Mouse (Mus musculus): Measurements from ENCODE around the gene Kif11. TPM values are rescaled to one million over a fixed set of nuclear protein-coding genes. Genes with fewer than 3 reads are reported as not detected.

The Kif11 gene
- polyA plus RNA-seq (2012; rRNA removed) = 0.85 and 1.2 TPM in 2 replicates

DNA sequence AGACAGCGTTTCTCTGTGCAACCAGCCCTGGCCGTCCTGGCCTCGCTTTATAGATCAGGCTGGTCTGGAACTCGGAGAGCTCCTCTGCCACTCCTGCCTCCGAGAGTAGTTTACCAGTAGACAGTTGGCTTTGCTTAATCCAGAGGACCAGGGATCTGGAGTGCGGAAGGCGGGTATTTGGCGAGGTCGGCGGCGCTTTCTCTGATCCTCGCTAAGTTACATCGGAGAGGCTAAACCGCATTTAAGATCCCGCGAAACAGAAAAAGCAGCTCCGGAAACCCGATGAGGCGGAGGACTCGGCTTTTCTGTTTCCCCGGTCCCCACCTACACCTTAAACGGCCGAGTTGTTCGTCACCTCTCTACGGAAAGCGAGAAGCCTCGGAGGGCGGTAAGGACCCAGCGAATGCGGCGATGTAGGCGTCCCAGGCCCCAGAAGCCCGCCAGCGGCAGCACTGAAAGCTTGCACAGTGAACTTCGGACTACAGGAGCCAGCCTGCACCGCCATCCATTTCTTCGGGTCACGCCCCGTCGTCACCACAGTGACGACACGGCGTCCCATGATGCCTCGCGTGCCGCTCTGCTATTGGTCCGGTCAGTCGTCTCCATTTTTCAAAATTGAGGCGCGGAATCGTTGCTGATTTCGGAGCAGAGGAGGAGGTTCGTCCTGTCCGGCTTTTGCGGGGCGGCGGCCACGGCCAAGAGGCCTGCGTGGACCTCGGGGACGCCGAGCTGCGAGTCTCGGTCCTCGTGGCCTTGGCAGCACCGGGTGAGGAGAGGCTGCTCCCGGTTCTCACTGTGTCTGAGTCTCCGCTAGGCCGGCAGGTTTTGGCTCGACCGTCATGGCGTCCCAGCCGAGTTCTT lies at the start of gene Kif11:
Gene Kif11 (plus strand): TSS at position 649 of the 861 bp plus-strand sequence.
- H3K27ac ChIP-seq (ENCODE audit: insufficient read depth, low read length) = peak within 1 kb of the TSS; percentile 69
- H3K4me1 ChIP-seq (ENCODE audit: control insufficient read depth, insufficient read depth, low read length) = no peaks in the 10 kb centered on the region; the same call in 1 of the 2 replicates
- TF ChIP-seq POLR2A (IDR thresholded peaks at IDR 0.05; ENCODE audit: extremely low read depth, insufficient read depth, low read length) = peak; percentile 92
- no peak for TF ChIP-seq CTCF (IDR thresholded peaks at IDR 0.05; ENCODE audit: extremely low read depth, insufficient read depth, low read length)

DNA sequence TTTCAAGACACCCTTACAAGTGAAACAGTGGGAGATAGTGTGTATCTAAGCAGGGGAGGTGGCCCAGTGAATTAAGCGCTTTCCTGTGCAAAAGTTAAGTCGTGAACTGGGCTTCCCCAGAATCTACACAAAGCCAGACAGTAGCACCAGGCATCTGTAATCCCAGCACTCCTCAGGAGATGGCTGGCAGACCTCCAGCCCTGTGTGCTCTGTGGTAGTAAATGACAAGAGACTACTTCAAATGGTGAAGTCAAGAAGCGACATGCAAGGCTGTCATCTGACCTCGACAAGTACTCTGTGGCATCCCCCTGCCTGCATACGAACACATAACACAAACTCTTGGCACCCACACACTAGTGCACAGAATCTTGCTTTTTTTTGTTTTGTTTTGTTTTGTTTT lies 49.0 kb upstream of the Kif11 start:
- TF ChIP-seq CTCF (IDR thresholded peaks at IDR 0.05; ENCODE audit: extremely low read depth, insufficient read depth, low read length) (no peak), POLR2A (IDR thresholded peaks at IDR 0.05; ENCODE audit: extremely low read depth, insufficient read depth, low read length) (no peak)
- H3K4me3 ChIP-seq (ENCODE audit: insufficient read depth, low read length) = no peak overlapping the region
- H3K4me1 ChIP-seq (ENCODE audit: control insufficient read depth, insufficient read depth, low read length) = no peaks in the 10 kb centered on the region; the same call in 1 of the 2 replicates
- no peak overlapping the region for H3K27ac ChIP-seq (ENCODE audit: insufficient read depth, low read length)

More for the DNA sequence above, at the start of gene Kif11:
- peak within 1 kb of the TSS; percentile 78 for H3K4me3 ChIP-seq (ENCODE audit: insufficient read depth, low read length)

DNA sequence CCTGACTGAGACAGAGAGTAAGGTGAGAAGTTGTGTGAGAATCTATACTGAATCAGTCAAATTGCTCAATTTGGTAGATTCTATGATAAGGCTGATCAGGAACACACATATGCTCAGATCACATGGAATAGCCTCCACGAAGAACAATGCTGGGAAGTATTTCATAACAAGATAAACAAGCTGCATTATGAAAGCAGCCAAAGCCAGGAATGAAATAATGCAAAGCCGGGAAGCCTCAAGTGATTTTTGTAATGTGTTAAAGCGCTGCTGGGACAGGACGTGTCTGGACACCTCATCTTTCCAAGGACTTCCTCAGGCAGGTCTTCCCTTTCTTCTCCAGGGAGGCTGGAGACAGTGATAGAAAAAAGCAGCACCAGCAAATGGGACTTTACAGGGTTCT lies 43.5 kb upstream of the Kif11 start:
- Histone ChIP-seq H3K4me1 (ENCODE audit: control insufficient read depth, insufficient read depth, low read length) (peaks cover 2% of the 10 kb centered on the region; the same call in 1 of the 2 replicates), H3K4me3 (ENCODE audit: insufficient read depth, low read length) (no peak overlapping the region), H3K27ac (ENCODE audit: insufficient read depth, low read length) (no peak overlapping the region)
- TF ChIP-seq POLR2A (IDR thresholded peaks at IDR 0.05; ENCODE audit: extremely low read depth, insufficient read depth, low read length) (no peak), CTCF (IDR thresholded peaks at IDR 0.05; ENCODE audit: extremely low read depth, insufficient read depth, low read length) (no peak)

GRCm38 (mm10) chr19:37333357-37333756 lies 42.8 kb upstream of the Kif11 start:
- Histone ChIP-seq H3K4me3 (ENCODE audit: insufficient read depth, low read length) (no peak overlapping the region), H3K4me1 (ENCODE audit: control insufficient read depth, insufficient read depth, low read length) (peaks cover 2% of the 10 kb centered on the region; the same call in 1 of the 2 replicates), H3K27ac (ENCODE audit: insufficient read depth, low read length) (no peak overlapping the region)
- TF ChIP-seq POLR2A (IDR thresholded peaks at IDR 0.05; ENCODE audit: extremely low read depth, insufficient read depth, low read length) (no peak), CTCF (IDR thresholded peaks at IDR 0.05; ENCODE audit: extremely low read depth, insufficient read depth, low read length) (no peak)

- no peak overlapping the region for H3K4me3 ChIP-seq (ENCODE audit: insufficient read depth, low read length)
- H3K4me1 ChIP-seq (ENCODE audit: control insufficient read depth, insufficient read depth, low read length) = peaks cover 2% of the 10 kb centered on the region; the same call in 1 of the 2 replicates
- no peak overlapping the region for H3K27ac ChIP-seq (ENCODE audit: insufficient read depth, low read length)
- TF ChIP-seq CTCF (IDR thresholded peaks at IDR 0.05; ENCODE audit: extremely low read depth, insufficient read depth, low read length) = no peak
- TF ChIP-seq POLR2A (IDR thresholded peaks at IDR 0.05; ENCODE audit: extremely low read depth, insufficient read depth, low read length) = no peak
These were observed 40.8 kb upstream of the Kif11 start for GRCm38 (mm10) chr19:37335392-37335791.

DNA sequence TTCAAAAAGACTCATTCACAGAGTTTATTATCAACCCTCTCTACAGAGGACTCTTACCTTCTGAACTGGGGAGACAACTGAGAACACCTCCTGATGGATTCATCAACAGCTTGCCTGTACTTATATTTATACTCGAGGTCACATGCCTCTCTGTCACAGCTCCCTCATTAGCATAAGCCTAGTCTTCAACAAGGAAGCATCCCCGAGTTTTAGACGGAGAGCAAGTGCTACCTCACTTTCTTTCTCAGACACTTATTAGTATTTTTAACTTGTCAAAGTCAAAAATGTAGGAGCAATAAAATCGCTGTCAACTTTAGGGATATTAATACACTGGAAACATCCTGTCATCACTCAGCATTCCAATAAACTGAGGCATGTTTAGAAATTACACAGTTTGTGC lies 38.5 kb upstream of the Kif11 start, which contains the start of gene Ide:
Gene Ide (minus strand): TSS at position 101 of the 400 bp plus-strand sequence.
- TF ChIP-seq CTCF (IDR thresholded peaks at IDR 0.05; ENCODE audit: extremely low read depth, insufficient read depth, low read length) (no peak), POLR2A (IDR thresholded peaks at IDR 0.05; ENCODE audit: extremely low read depth, insufficient read depth, low read length) (no peak)
- no peak within 1 kb of the TSS for H3K27ac ChIP-seq (ENCODE audit: insufficient read depth, low read length)
- peaks cover 2% of the 10 kb centered on the region; the same call in 1 of the 2 replicates for H3K4me1 ChIP-seq (ENCODE audit: control insufficient read depth, insufficient read depth, low read length)
- no peak within 1 kb of the TSS for H3K4me3 ChIP-seq (ENCODE audit: insufficient read depth, low read length)

GRCm38 (mm10) chr19:37340495-37340894 lies 35.7 kb upstream of the Kif11 start:
- TF ChIP-seq CTCF (IDR thresholded peaks at IDR 0.05; ENCODE audit: extremely low read depth, insufficient read depth, low read length) = no peak
- no peak for TF ChIP-seq POLR2A (IDR thresholded peaks at IDR 0.05; ENCODE audit: extremely low read depth, insufficient read depth, low read length)
- Histone ChIP-seq H3K4me3 (ENCODE audit: insufficient read depth, low read length) (no peak overlapping the region), H3K27ac (ENCODE audit: insufficient read depth, low read length) (no peak overlapping the region), H3K4me1 (ENCODE audit: control insufficient read depth, insufficient read depth, low read length) (peaks cover 2% of the 10 kb centered on the region; the same call in 1 of the 2 replicates)

DNA sequence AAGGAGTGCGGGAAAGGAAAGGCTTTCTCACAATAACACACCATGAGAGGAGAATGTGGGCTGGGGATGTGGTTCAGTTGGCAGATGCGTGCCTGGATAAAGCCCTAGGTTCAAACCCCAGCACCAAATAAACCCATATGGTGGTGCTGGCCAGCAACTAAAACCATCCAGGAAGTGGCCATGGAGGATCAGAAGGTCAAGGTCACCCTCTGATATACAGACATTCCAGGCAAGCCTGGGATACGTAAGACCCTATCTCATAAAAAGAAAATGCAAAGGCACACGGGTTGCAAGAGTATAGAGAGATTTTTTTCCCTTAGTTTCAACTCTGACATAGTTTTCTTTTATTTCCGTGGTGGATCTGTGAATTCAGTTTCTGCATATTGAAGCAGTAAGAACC lies 35.3 kb upstream of the Kif11 start:
- Histone ChIP-seq H3K4me3 (ENCODE audit: insufficient read depth, low read length) (no peak overlapping the region), H3K4me1 (ENCODE audit: control insufficient read depth, insufficient read depth, low read length) (peaks cover 2% of the 10 kb centered on the region; the same call in 1 of the 2 replicates), H3K27ac (ENCODE audit: insufficient read depth, low read length) (no peak overlapping the region)
- TF ChIP-seq CTCF (IDR thresholded peaks at IDR 0.05; ENCODE audit: extremely low read depth, insufficient read depth, low read length) = no peak
- TF ChIP-seq POLR2A (IDR thresholded peaks at IDR 0.05; ENCODE audit: extremely low read depth, insufficient read depth, low read length) = no peak

- H3K4me1 ChIP-seq (ENCODE audit: control insufficient read depth, insufficient read depth, low read length) = no peaks in the 10 kb centered on the region
- H3K27ac ChIP-seq (ENCODE audit: insufficient read depth, low read length) = no peak overlapping the region
- TF ChIP-seq CTCF (IDR thresholded peaks at IDR 0.05; ENCODE audit: extremely low read depth, insufficient read depth, low read length) (no peak), POLR2A (IDR thresholded peaks at IDR 0.05; ENCODE audit: extremely low read depth, insufficient read depth, low read length) (no peak)
- H3K4me3 ChIP-seq (ENCODE audit: insufficient read depth, low read length) = no peak overlapping the region
These were observed 32.3 kb upstream of the Kif11 start for GRCm38 (mm10) chr19:37343899-37344298.

- H3K27ac ChIP-seq (ENCODE audit: insufficient read depth, low read length) = no peak overlapping the region
- TF ChIP-seq CTCF (IDR thresholded peaks at IDR 0.05; ENCODE audit: extremely low read depth, insufficient read depth, low read length) = no peak
- TF ChIP-seq POLR2A (IDR thresholded peaks at IDR 0.05; ENCODE audit: extremely low read depth, insufficient read depth, low read length) = no peak
- no peaks in the 10 kb centered on the region for H3K4me1 ChIP-seq (ENCODE audit: control insufficient read depth, insufficient read depth, low read length)
- no peak overlapping the region for H3K4me3 ChIP-seq (ENCODE audit: insufficient read depth, low read length)
These were observed 29.9 kb upstream of the Kif11 start for GRCm38 (mm10) chr19:37346258-37346657.

Measured in cortical plate, adult 2 months (tissue).